9 mouse cellular contexts compared by ENCODE assay signal in the genomic region with DNA sequence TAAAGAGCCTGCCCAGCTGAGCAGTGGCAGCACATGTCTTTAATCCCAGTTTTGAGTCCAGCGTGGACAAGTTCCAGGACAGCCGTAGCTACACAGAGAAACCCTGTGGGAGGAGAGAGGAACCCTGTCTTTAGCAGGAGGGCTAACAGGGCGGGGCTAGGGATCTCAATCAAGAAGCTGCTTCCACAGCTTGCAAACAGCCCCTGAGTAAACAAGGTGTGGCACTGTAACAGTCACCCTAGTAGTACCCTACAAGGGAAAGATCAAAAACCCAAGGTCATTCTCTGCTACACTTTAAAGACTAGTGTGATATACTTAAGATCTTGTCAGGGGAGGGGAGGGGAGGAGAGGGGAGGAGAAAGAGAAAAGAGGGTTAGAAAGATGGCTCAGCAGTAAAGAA. TPM values are rescaled to one million over a fixed set of nuclear protein-coding genes. Genes with fewer than 3 reads are reported as not detected.
A peak's percentile ranks its signal among the peaks of the same experiment; 100 is the strongest.
DNase-seq lines count a peak whose midpoint lies in the region; ATAC-seq lines count a peak whose summit lies in the region.
"Had no signal": no experiment of that assay in that cellular context is flagged by ENCODE, and none has a peak within 500 bp of the region (broad histone marks: within the 10 kb centered on the region; RNA-seq: fewer than 3 reads in every experiment).

No protein-coding gene starts in this region.

- H3K4me1 ChIP-seq in liver, embryonic 15.5 days (replicated peaks) = peaks cover 87% of the 10 kb centered on the region

- no peaks in the 10 kb centered on the region for H3K9me3 ChIP-seq in liver, embryonic 15.5 days (replicated peaks)
- H3K9me3 ChIP-seq: limb, embryonic 13.5 days had no signal

- no peaks in the 10 kb centered on the region for H3K27me3 ChIP-seq in liver, embryonic 15.5 days
- H3K27me3 ChIP-seq: limb, embryonic 13.5 days had no signal

- peak overlapping the region; percentile 53 for H3K4me2 ChIP-seq in liver, embryonic 15.5 days
- H3K4me2 ChIP-seq: limb, embryonic 13.5 days had no signal

- H3K36me3 ChIP-seq in liver, embryonic 15.5 days (replicated peaks) = no peaks in the 10 kb centered on the region
- H3K36me3 ChIP-seq: limb, embryonic 13.5 days had no signal

- ATAC-seq in liver, embryonic 15.5 days (ENCODE audit: insufficient read depth) = peak; percentile 83

- H3K4me3 ChIP-seq in liver, embryonic 15.5 days (replicated peaks) = peak overlapping the region; percentile 13
- H3K4me3 ChIP-seq: limb, embryonic 13.5 days had no signal

- 14% methylated on average over 3 of the region's 3 CpGs for WGBS in liver, embryonic 15.5 days (ENCODE audit: insufficient replicate concordance)

- H3K9ac ChIP-seq in liver, embryonic 15.5 days = peak overlapping the region; percentile 40; the same call in 1 of the 2 replicates
- H3K9ac ChIP-seq: limb, embryonic 13.5 days had no signal

- peak overlapping the region; percentile 93 for H3K27ac ChIP-seq in liver, embryonic 15.5 days (replicated peaks)
- H3K27ac ChIP-seq: limb, embryonic 13.5 days had no signal

- DNase-seq in spleen, adult 12 weeks (ENCODE audit: low spot score) = peak; percentile 28
- DNase-seq in spleen, postnatal 14 days (ENCODE audit: low spot score in 2 of 2) = no peak
- peak; percentile 67 for DNase-seq in c-Kit-negative CD71-positive TER-119-positive erythroid progenitor cells, embryonic 14.5 days (ENCODE audit: low read depth, low spot score)
- DNase-seq in thymus, postnatal 25 days = peak; percentile 46
- DNase-seq in right cerebral cortex, adult 18-20 months = no peak
- DNase-seq in MN1 (ENCODE audit: low spot score) = no peak
- DNase-seq in layer of hippocampus, adult 9-10 months (ENCODE audit: low spot score) = no peak

RNA-seq across cellular contexts. Expression of gene Ankrd11, which starts 5.1 kb away (rescaled TPM):
- 18.1 and 20.8 TPM in 2 replicates for polyA plus RNA-seq in liver, embryonic 15.5 days (2015; fragmentation: Nextera tagmentation; extraction: Ambion mirVana)

RNA-seq across cellular contexts. Expression of gene Spg7, which starts 25.8 kb away (rescaled TPM):
- polyA plus RNA-seq in liver, embryonic 15.5 days (2015; fragmentation: Nextera tagmentation; extraction: Ambion mirVana) = 20.8 and 21.2 TPM in 2 replicates

Comparison
In these comparisons a context has a peak if more than half of its experiments do, and no peak if none do; other contexts are left out.
1. DNase-seq: peak in spleen, adult 12 weeks (single experiment), c-Kit-negative CD71-positive TER-119-positive erythroid progenitor cells, embryonic 14.5 days (single experiment) and thymus, postnatal 25 days (single experiment); none in spleen, postnatal 14 days (0 of 2), right cerebral cortex, adult 18-20 months (single experiment), MN1 (single experiment) and layer of hippocampus, adult 9-10 months (single experiment).